Mouse (Mus musculus): Measurements from ENCODE around the gene Megf6. TPM values are rescaled to one million over a fixed set of nuclear protein-coding genes. Genes with fewer than 3 reads are reported as not detected.

Megf6 gene
- total and polyA plus RNA-seq, 2 experiments from 2014 or later, result 12.9 to 79.8 TPM

- H3K36me3 ChIP-seq (replicated peaks; ENCODE audit: control insufficient read depth, insufficient read depth, low read length), result no peaks in the 10 kb centered on the region
- H3K4me1 ChIP-seq (ENCODE audit: control insufficient read depth, insufficient read depth), result peaks cover 51% of the 10 kb centered on the region
- H3K9me3 ChIP-seq (replicated peaks; ENCODE audit: control insufficient read depth, low read length), result no peaks in the 10 kb centered on the region
- H3K27ac ChIP-seq (ENCODE audit: low read depth), result no peak overlapping the region
- ATAC-seq (ENCODE audit: insufficient read depth, low read depth) (no peak), DNase-seq (ENCODE audit: low spot score) (no peak)
- no peak overlapping the region for H3K4me3 ChIP-seq (ENCODE audit: low read depth, low read length)
- 86% methylated on average over 3 of the region's 3 CpGs for WGBS
- H3K27me3 ChIP-seq (ENCODE audit: control insufficient read depth, insufficient read depth, low read length), result no peaks in the 10 kb centered on the region
- H3K4me2 ChIP-seq (ENCODE audit: low read depth, low read length), result no peak overlapping the region
- H3K9ac ChIP-seq (replicated peaks; ENCODE audit: low read depth, low read length), result no peak overlapping the region
- TF ChIP-seq CTCF (IDR thresholded peaks at IDR 0.05; ENCODE audit: low read depth) (no peak), EP300 (IDR thresholded peaks at IDR 0.05; ENCODE audit: low read depth) (no peak)
These were observed 65.5 kb downstream of the Megf6 start for GRCm38 (mm10) chr4:154236001-154236400.

GRCm38 (mm10) chr4:154236893-154237292 is 66.4 kb downstream of the Megf6 start:
- peaks cover 50% of the 10 kb centered on the region for H3K4me1 ChIP-seq (ENCODE audit: control insufficient read depth, insufficient read depth)
- peak overlapping the region; percentile 18; the same call in 1 of the 2 replicates for H3K4me3 ChIP-seq (ENCODE audit: low read depth, low read length)
- H3K36me3 ChIP-seq (replicated peaks; ENCODE audit: control insufficient read depth, insufficient read depth, low read length), result no peaks in the 10 kb centered on the region
- H3K27me3 ChIP-seq (ENCODE audit: control insufficient read depth, insufficient read depth, low read length), result no peaks in the 10 kb centered on the region
- no peak overlapping the region for H3K27ac ChIP-seq (ENCODE audit: low read depth)
- 17% methylated on average over 10 of the region's 10 CpGs for WGBS
- H3K9ac ChIP-seq (replicated peaks; ENCODE audit: low read depth, low read length), result peak overlapping the region; percentile 29; the same call in 1 of the 2 replicates
- DNase-seq (ENCODE audit: low spot score) (no peak), ATAC-seq (ENCODE audit: insufficient read depth, low read depth) (0 out of 2 replicates have a peak, but pooled peaks have one; percentile 21)
- H3K4me2 ChIP-seq (ENCODE audit: low read depth, low read length), result peak overlapping the region; percentile 53
- TF ChIP-seq CTCF (IDR thresholded peaks at IDR 0.05; ENCODE audit: low read depth) (no peak), EP300 (IDR thresholded peaks at IDR 0.05; ENCODE audit: low read depth) (no peak)
- no peaks in the 10 kb centered on the region for H3K9me3 ChIP-seq (replicated peaks; ENCODE audit: control insufficient read depth, low read length)

DNA sequence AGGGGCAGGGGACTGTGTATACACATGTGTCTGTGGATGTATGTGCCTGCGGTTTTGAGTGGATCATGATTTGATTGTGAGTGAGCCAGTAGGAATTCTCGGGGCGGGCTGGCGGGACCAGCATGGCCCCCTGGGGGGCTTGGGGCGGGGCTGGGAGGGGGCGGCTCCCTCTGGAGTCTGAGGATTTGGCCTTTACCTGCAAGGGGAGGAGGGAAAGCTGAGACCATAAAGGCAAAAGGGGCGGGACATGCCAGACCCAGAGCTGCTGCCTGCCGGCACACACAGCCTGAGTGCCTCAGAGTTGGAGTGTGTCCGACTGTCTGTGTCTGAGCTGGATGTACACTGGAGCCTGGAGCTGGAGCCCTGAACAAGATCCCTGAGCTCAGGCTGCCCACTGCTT is 66.8 kb downstream of the Megf6 start:
- TF ChIP-seq CTCF (IDR thresholded peaks at IDR 0.05; ENCODE audit: low read depth) (no peak), EP300 (IDR thresholded peaks at IDR 0.05; ENCODE audit: low read depth) (no peak)
- Histone ChIP-seq H3K9me3 (replicated peaks; ENCODE audit: control insufficient read depth, low read length) (no peaks in the 10 kb centered on the region), H3K27me3 (ENCODE audit: control insufficient read depth, insufficient read depth, low read length) (no peaks in the 10 kb centered on the region), H3K9ac (replicated peaks; ENCODE audit: low read depth, low read length) (peak overlapping the region; percentile 29; the same call in 1 of the 2 replicates), H3K27ac (ENCODE audit: low read depth) (no peak overlapping the region; the same call in 1 of the 2 replicates), H3K4me1 (ENCODE audit: control insufficient read depth, insufficient read depth) (peaks cover 45% of the 10 kb centered on the region), H3K36me3 (replicated peaks; ENCODE audit: control insufficient read depth, insufficient read depth, low read length) (no peaks in the 10 kb centered on the region), H3K4me2 (ENCODE audit: low read depth, low read length) (peak overlapping the region; percentile 53), H3K4me3 (ENCODE audit: low read depth, low read length) (peak overlapping the region; percentile 18)
- 9% methylated on average over 9 of the region's 9 CpGs for WGBS
- DNase-seq (ENCODE audit: low spot score) (no peak), ATAC-seq (ENCODE audit: insufficient read depth, low read depth) (no peak)

DNA sequence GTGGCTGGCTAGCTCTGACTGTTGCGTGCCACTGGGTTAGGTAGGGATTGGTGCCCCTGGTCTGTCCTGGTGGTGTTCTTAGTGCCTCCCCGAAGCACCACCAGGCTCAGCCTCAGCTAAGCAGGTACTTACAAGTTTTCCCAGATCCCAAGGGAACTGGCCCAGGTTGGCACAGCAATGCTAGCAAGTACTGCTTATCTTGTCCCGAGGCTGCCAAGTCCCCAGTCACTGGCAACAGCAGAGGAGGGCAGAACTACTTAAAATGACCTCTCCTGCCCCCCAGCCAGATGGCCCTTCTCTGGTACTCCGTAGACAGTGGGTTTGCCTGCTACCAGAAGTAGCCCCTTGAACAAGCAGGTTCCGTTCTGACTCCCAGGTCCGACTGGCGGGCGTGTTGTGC is 68.7 kb downstream of the Megf6 start:
- no peak overlapping the region; the same call in 1 of the 2 replicates for H3K27ac ChIP-seq (ENCODE audit: low read depth)
- peak overlapping the region; percentile 13; the same call in 1 of the 2 replicates for H3K9ac ChIP-seq (replicated peaks; ENCODE audit: low read depth, low read length)
- TF ChIP-seq CTCF (IDR thresholded peaks at IDR 0.05; ENCODE audit: low read depth) (no peak), EP300 (IDR thresholded peaks at IDR 0.05; ENCODE audit: low read depth) (no peak)
- peaks cover 30% of the 10 kb centered on the region for H3K4me1 ChIP-seq (ENCODE audit: control insufficient read depth, insufficient read depth)
- no peak overlapping the region for H3K4me3 ChIP-seq (ENCODE audit: low read depth, low read length)
- H3K4me2 ChIP-seq (ENCODE audit: low read depth, low read length), result peak overlapping the region; percentile 14; the same call in 1 of the 2 replicates
- H3K36me3 ChIP-seq (replicated peaks; ENCODE audit: control insufficient read depth, insufficient read depth, low read length), result no peaks in the 10 kb centered on the region
- ATAC-seq (ENCODE audit: insufficient read depth, low read depth) (0 out of 2 replicates have a peak, but pooled peaks have one; percentile 14), DNase-seq (ENCODE audit: low spot score) (no peak)
- WGBS, result 59% methylated on average over 8 of the region's 8 CpGs
- H3K27me3 ChIP-seq (ENCODE audit: control insufficient read depth, insufficient read depth, low read length), result no peaks in the 10 kb centered on the region
- H3K9me3 ChIP-seq (replicated peaks; ENCODE audit: control insufficient read depth, low read length), result no peaks in the 10 kb centered on the region

GRCm38 (mm10) chr4:154240608-154241007 is 70.1 kb downstream of the Megf6 start:
- no peak overlapping the region for H3K9ac ChIP-seq (replicated peaks; ENCODE audit: low read depth, low read length)
- ATAC-seq (ENCODE audit: insufficient read depth, low read depth) (no peak), DNase-seq (ENCODE audit: low spot score) (no peak)
- no peak overlapping the region for H3K4me2 ChIP-seq (ENCODE audit: low read depth, low read length)
- WGBS, result 45% methylated on average over 11 of the region's 11 CpGs
- peaks cover 25% of the 10 kb centered on the region for H3K4me1 ChIP-seq (ENCODE audit: control insufficient read depth, insufficient read depth)
- no peaks in the 10 kb centered on the region for H3K36me3 ChIP-seq (replicated peaks; ENCODE audit: control insufficient read depth, insufficient read depth, low read length)
- TF ChIP-seq EP300 (IDR thresholded peaks at IDR 0.05; ENCODE audit: low read depth) (no peak), CTCF (IDR thresholded peaks at IDR 0.05; ENCODE audit: low read depth) (peak; percentile 50)
- no peaks in the 10 kb centered on the region for H3K27me3 ChIP-seq (ENCODE audit: control insufficient read depth, insufficient read depth, low read length)
- H3K4me3 ChIP-seq (ENCODE audit: low read depth, low read length), result no peak overlapping the region
- no peaks in the 10 kb centered on the region for H3K9me3 ChIP-seq (replicated peaks; ENCODE audit: control insufficient read depth, low read length)
- no peak overlapping the region for H3K27ac ChIP-seq (ENCODE audit: low read depth)

GRCm38 (mm10) chr4:154245342-154245741 is 74.8 kb downstream of the Megf6 start:
- no peak overlapping the region for H3K27ac ChIP-seq (ENCODE audit: low read depth)
- TF ChIP-seq CTCF (IDR thresholded peaks at IDR 0.05; ENCODE audit: low read depth), result no peak
- TF ChIP-seq EP300 (IDR thresholded peaks at IDR 0.05; ENCODE audit: low read depth), result no peak
- DNase-seq (ENCODE audit: low spot score), result no peak
- H3K9me3 ChIP-seq (replicated peaks; ENCODE audit: control insufficient read depth, low read length), result no peaks in the 10 kb centered on the region
- H3K4me1 ChIP-seq (ENCODE audit: control insufficient read depth, insufficient read depth), result 0 out of 2 replicates have a peak, but pooled peaks cover 4% of the 10 kb centered on the region
- H3K4me3 ChIP-seq (ENCODE audit: low read depth, low read length), result no peak overlapping the region
- no peaks in the 10 kb centered on the region for H3K27me3 ChIP-seq (ENCODE audit: control insufficient read depth, insufficient read depth, low read length)
- no peak overlapping the region for H3K4me2 ChIP-seq (ENCODE audit: low read depth, low read length)
- H3K36me3 ChIP-seq (replicated peaks; ENCODE audit: control insufficient read depth, insufficient read depth, low read length), result no peaks in the 10 kb centered on the region
- 83% methylated on average over 7 of the region's 7 CpGs for WGBS
- H3K9ac ChIP-seq (replicated peaks; ENCODE audit: low read depth, low read length), result no peak overlapping the region
- ATAC-seq (ENCODE audit: insufficient read depth, low read depth), result no peak
